Mouse (Mus musculus): ENCODE results near the gene 1600014C10Rik. TPM values are rescaled to one million over a fixed set of nuclear protein-coding genes. Genes with fewer than 3 reads are reported as not detected.
A peak's percentile ranks its signal among the peaks of the same experiment; 100 is the strongest.

Gene 1600014C10Rik
- total RNA-seq, 4 experiments from 2014 or later = 24.6 to 30.9 (median 28.9) TPM

- peak; percentile 76 to 90 for DNase-seq (ENCODE audit: low spot score in 2 of 2)
These were observed 846 bp downstream of the 1600014C10Rik start for GRCm38 (mm10) chr7:38183709-38184417.

- DNase-seq (ENCODE audit: low spot score in 2 of 2) = no peak
These were observed 1.4 kb downstream of the 1600014C10Rik start for GRCm38 (mm10) chr7:38184418-38184745.

- no peak for DNase-seq (ENCODE audit: low spot score in 2 of 2)
These were observed 1.8 kb downstream of the 1600014C10Rik start for GRCm38 (mm10) chr7:38184786-38185185.

GRCm38 (mm10) chr7:38186861-38187260 is 3.8 kb downstream of the 1600014C10Rik start:
- DNase-seq (ENCODE audit: low spot score in 2 of 2) = no peak

- DNase-seq (ENCODE audit: low spot score in 2 of 2) = no peak
These were observed 4.8 kb downstream of the 1600014C10Rik start for GRCm38 (mm10) chr7:38187796-38188195.

GRCm38 (mm10) chr7:38188281-38189075 is 5.5 kb downstream of the 1600014C10Rik start:
- DNase-seq (ENCODE audit: low spot score in 2 of 2) = no peak

- DNase-seq (ENCODE audit: low spot score in 2 of 2) = no peak
These were observed 6.3 kb downstream of the 1600014C10Rik start for GRCm38 (mm10) chr7:38189136-38189982.

- DNase-seq (ENCODE audit: low spot score in 2 of 2) = no peak
These were observed 7.2 kb downstream of the 1600014C10Rik start for GRCm38 (mm10) chr7:38190056-38190835.

GRCm38 (mm10) chr7:38191146-38191545 is 8.1 kb downstream of the 1600014C10Rik start:
- DNase-seq (ENCODE audit: low spot score in 2 of 2) = no peak

GRCm38 (mm10) chr7:38191571-38191970 is 8.6 kb downstream of the 1600014C10Rik start:
- DNase-seq (ENCODE audit: low spot score in 2 of 2) = no peak

GRCm38 (mm10) chr7:38199907-38200605 is 17.0 kb downstream of the 1600014C10Rik start:
- no peak for DNase-seq (ENCODE audit: low spot score in 2 of 2)

- DNase-seq (ENCODE audit: low spot score in 2 of 2) = peak; percentile 75 to 91
These were observed 17.7 kb downstream of the 1600014C10Rik start for GRCm38 (mm10) chr7:38200606-38201289.

- no peak for DNase-seq (ENCODE audit: low spot score in 2 of 2)
These were observed 18.3 kb downstream of the 1600014C10Rik start for GRCm38 (mm10) chr7:38201290-38201658.

- no peak for DNase-seq (ENCODE audit: low spot score in 2 of 2)
These were observed 21.3 kb downstream of the 1600014C10Rik start for GRCm38 (mm10) chr7:38204314-38204713.

GRCm38 (mm10) chr7:38205801-38206200 is 22.8 kb downstream of the 1600014C10Rik start:
- DNase-seq (ENCODE audit: low spot score in 2 of 2) = no peak

- no peak for DNase-seq (ENCODE audit: low spot score in 2 of 2)
These were observed 23.5 kb downstream of the 1600014C10Rik start for GRCm38 (mm10) chr7:38206564-38206963.

GRCm38 (mm10) chr7:38208969-38209368 is 26.0 kb downstream of the 1600014C10Rik start:
- DNase-seq (ENCODE audit: low spot score in 2 of 2) = no peak

- DNase-seq (ENCODE audit: low spot score in 2 of 2) = no peak
These were observed 26.6 kb downstream of the 1600014C10Rik start for GRCm38 (mm10) chr7:38209478-38210152.

- no peak for DNase-seq (ENCODE audit: low spot score in 2 of 2)
These were observed 29.6 kb downstream of the 1600014C10Rik start for GRCm38 (mm10) chr7:38212651-38213062.

All from layer of hippocampus, adult 8-10 months (tissue).